Mouse (Mus musculus) adrenal gland, adult 18-20 months (tissue): ENCODE results near the gene Prps2. TPM values are rescaled to one million over a fixed set of nuclear protein-coding genes. Genes with fewer than 3 reads are reported as not detected.
"Not testable (repeated sequence)": the region's sequence is repeated elsewhere in the genome, so short reads cannot be mapped to it uniquely, and the experiment has no call there.

Experiments
- DNase-seq, 2 experiments: peaks; one replicate each; pipeline ENCODE4 v3.0.0; 2021 to 2022; ENCODE audit warnings: low spot score in 2 of 2
- total RNA-seq, 2 experiments: library from RNA; stranded (reverse); gene quantifications; 1 replicate in 1 of 2; 2 replicates in 1 of 2; pipeline ENCODE4 v1.2.3; 2021

The Prps2 gene
- total RNA-seq, 2 experiments from 2014 or later: 18.2 to 25.3 TPM

- no peak for DNase-seq
Measured at GRCm38 (mm10) chrX:167329098-167329497, 53.5 kb downstream of the Prps2 start.

DNA sequence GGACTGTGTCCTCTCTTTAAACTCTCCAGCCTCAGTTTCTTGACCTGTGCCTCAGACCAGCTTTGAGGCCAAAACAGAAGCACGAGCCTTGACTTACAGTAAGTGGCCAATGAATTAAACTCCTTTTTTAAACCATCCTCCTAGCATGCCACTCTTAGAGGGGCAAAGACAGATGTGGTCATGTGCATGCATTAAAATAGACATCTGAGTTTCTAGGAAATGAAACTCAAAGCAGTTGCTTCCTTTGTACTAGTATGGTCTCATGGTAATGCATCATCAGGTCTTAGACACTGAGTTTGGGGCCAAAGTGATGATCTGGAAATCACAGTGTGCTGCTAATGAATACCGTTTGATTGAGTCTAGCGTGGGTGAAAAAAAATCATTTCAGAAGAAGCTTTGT, 54.0 kb downstream of the Prps2 start:
- DNase-seq: no peak

DNA sequence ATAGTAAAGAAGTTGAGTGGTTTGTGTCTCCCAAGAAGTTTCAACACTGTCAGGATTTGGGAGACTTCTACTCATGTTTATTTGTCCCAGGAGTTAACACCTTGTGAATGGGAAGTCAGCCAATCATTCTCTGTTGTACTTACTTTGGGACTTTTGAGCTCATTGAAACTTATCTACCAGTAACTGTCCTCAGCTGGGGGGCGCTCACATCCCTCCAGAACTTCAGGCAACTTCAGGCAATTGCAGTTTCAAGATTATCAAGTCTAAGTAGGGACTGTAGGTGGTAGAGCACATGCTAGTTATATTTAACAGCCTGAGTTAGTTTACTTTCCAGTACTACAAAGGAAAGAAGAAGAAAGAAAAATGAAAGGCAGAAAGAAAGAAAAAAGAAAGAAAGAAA, 58.8 kb downstream of the Prps2 start:
- DNase-seq: no peak

DNA sequence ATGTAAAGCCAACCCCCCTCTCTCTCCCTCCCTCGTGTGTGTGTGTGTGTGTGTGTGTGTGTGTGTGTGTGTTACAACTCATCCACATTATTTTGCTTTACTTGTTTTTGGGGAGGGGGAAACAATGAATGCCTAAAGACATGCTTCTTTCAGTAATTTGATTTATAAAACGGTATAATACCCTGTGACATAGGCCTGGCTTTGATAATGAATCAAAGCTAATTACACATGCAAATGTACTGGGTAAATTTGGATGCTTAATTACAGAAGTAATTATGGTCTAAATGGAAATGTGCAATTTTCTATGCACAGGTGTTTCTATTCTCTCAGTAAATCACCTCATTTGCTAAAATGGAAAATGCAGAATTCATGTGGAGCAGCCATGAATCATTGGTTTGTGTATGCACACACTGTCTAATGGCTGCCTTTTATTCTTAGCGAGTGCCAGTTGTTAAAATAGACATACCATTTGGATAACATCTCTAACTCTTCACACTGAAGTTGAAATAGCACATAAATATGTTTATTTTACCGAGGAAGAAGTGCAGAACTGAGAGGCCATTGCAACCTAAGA, 61.2 kb downstream of the Prps2 start:
- no peak for DNase-seq

DNA sequence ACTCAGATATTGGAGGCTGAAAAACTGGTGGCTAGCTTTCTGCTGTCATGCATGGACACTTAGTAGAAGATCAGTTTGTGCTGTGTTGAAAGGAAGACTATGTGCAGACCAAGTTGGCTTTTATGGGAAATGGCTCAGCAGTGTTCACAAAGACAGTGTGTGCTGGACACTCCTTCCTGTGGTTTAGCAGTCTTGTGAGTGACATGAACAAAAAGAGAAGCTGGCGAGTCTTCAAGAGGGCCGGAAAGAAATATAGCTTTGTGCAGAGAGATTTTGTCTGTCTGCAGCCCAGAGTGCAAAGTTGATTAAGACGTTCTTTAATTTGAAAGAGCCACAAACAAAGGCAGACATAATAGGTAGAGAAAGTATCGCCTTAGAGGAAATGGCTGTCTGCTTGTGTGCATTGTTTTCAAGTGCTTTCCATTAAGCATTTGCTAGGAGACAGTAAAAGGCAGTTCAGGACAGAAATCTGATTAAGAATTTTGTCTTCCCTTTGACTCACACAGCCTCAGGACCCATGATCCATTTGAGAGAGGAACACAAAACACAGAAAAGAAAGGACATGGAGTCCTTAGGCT, 63.6 kb downstream of the Prps2 start:
- DNase-seq: no peak

DNA sequence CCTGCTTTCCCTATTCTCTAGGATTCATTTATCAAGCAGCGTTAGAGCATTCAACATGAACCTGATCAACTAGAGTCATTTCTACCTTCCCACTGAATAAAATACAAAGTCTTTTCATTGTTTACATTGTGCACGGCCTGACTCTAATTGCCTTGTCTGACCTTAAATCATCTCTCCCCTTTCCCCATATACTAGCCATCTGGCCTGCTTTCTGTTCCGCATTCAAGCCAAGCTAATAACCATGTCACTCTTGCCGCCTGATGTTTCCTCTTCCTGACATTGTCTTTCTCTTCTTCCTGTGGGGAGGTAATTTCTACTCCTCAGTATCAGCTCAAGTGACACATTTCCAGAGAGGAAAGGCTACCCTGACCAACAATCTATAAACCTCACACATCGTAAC, 66.8 kb downstream of the Prps2 start:
- no peak for DNase-seq

- DNase-seq: no peak
Measured at GRCm38 (mm10) chrX:167315093-167315726, 67.3 kb downstream of the Prps2 start.

DNA sequence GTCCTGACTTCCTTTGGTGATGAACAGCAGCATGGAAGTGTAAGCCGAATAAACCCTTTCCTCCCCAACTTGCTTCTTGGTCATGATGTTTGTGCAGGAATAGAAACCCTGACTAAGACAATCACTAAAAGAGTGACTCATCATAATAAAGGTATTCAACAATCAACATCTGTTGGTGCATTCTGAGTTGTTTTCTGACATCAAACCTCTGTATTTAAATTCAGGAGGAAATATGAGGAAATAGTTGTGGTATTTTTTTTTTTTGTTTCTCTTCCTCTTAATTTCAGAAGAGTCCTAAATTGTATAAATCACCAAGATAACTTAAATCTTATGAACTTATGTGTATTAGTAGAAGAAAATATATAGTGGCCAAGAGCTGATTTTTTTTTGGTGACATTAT, 80.5 kb downstream of the Prps2 start:
- DNase-seq: not testable (repeated sequence)

Other genes with a start within 250 kb of the Prps2 start
- gene Tmsb4x, start 173.4 kb downstream of the Prps2 start, total RNA-seq: 100 to 1,000 TPM; 366 to 491 TPM
- gene Tlr8, start 118.4 kb downstream of the Prps2 start, total RNA-seq: 1 to 10 TPM; 2.5 to 4.9 TPM
- 1 to 10 TPM; 3.0 to 7.0 TPM for gene Tlr7, start 52.2 kb downstream of the Prps2 start, total RNA-seq